In genomic region chr8:108694516-108694915, GRCm38 (mm10) we compare ENCODE assay signal across 24 mouse cellular contexts.
DNase-seq lines count a peak whose midpoint lies in the region; ATAC-seq lines count a peak whose summit lies in the region.
"Had no signal": no experiment of that assay in that cellular context is flagged by ENCODE, and none has a peak within 500 bp of the region (broad histone marks: within the 10 kb centered on the region; RNA-seq: fewer than 3 reads in every experiment).

No protein-coding gene starts in this region.

- no peak overlapping the region for H3K4me3 ChIP-seq in embryonic facial prominence, embryonic 13.5 days
- H3K4me3 ChIP-seq in embryonic facial prominence, embryonic 10.5 days = no peak overlapping the region
- H3K4me3 ChIP-seq in hindbrain, embryonic 13.5 days = no peak overlapping the region
- H3K4me3 ChIP-seq in hindbrain, embryonic 10.5 days = no peak overlapping the region
- H3K4me3 ChIP-seq in midbrain, embryonic 11.5 days (ENCODE audit: low read depth, low read length) = no peak overlapping the region
- H3K4me3 ChIP-seq in midbrain, embryonic 13.5 days (replicated peaks) = no peak overlapping the region
- no peak overlapping the region for H3K4me3 ChIP-seq in midbrain, embryonic 15.5 days
- H3K4me3 ChIP-seq: megakaryocyte, embryonic 14.5 days had no signal

- peaks cover 62% of the 10 kb centered on the region for H3K4me1 ChIP-seq in embryonic facial prominence, embryonic 13.5 days
- peaks cover 81% of the 10 kb centered on the region for H3K4me1 ChIP-seq in embryonic facial prominence, embryonic 10.5 days
- peaks cover 66% of the 10 kb centered on the region for H3K4me1 ChIP-seq in hindbrain, embryonic 13.5 days (replicated peaks)
- H3K4me1 ChIP-seq in hindbrain, embryonic 10.5 days (replicated peaks) = peaks cover 70% of the 10 kb centered on the region
- peaks cover 51% of the 10 kb centered on the region for H3K4me1 ChIP-seq in midbrain, embryonic 11.5 days (ENCODE audit: control insufficient read depth, insufficient read depth, low read length)
- peaks cover 78% of the 10 kb centered on the region for H3K4me1 ChIP-seq in midbrain, embryonic 13.5 days (replicated peaks)
- peaks cover 79% of the 10 kb centered on the region for H3K4me1 ChIP-seq in midbrain, embryonic 15.5 days

- H3K27ac ChIP-seq in embryonic facial prominence, embryonic 13.5 days = no peak overlapping the region
- no peak overlapping the region for H3K27ac ChIP-seq in embryonic facial prominence, embryonic 10.5 days (replicated peaks)
- 0 out of 2 replicates have a peak overlapping the region, but pooled peaks have one; percentile 2 for H3K27ac ChIP-seq in hindbrain, embryonic 13.5 days
- no peak overlapping the region for H3K27ac ChIP-seq in hindbrain, embryonic 10.5 days
- no peak overlapping the region for H3K27ac ChIP-seq in midbrain, embryonic 11.5 days (ENCODE audit: low read depth, low read length)
- H3K27ac ChIP-seq in midbrain, embryonic 13.5 days = no peak overlapping the region
- peak overlapping the region; percentile 81; the same call in 1 of the 2 replicates for H3K27ac ChIP-seq in midbrain, embryonic 15.5 days
- H3K27ac ChIP-seq: forebrain, embryonic 10.5 days; forebrain, embryonic 15.5 days; heart, embryonic 15.5 days; kidney, postnatal 0 days; liver, embryonic 14.5 days; stomach, embryonic 15.5 days had no signal

- H3K9ac ChIP-seq in embryonic facial prominence, embryonic 13.5 days = no peak overlapping the region
- no peak overlapping the region for H3K9ac ChIP-seq in hindbrain, embryonic 13.5 days
- no peak overlapping the region for H3K9ac ChIP-seq in midbrain, embryonic 11.5 days (ENCODE audit: low read length)
- no peak overlapping the region for H3K9ac ChIP-seq in midbrain, embryonic 13.5 days (replicated peaks)
- no peak overlapping the region for H3K9ac ChIP-seq in midbrain, embryonic 15.5 days
- H3K9ac ChIP-seq: forebrain, embryonic 15.5 days; heart, embryonic 15.5 days; liver, embryonic 14.5 days; stomach, embryonic 15.5 days had no signal

- H3K9me3 ChIP-seq in embryonic facial prominence, embryonic 13.5 days = no peaks in the 10 kb centered on the region
- no peaks in the 10 kb centered on the region for H3K9me3 ChIP-seq in embryonic facial prominence, embryonic 10.5 days
- H3K9me3 ChIP-seq in hindbrain, embryonic 13.5 days = no peaks in the 10 kb centered on the region
- no peaks in the 10 kb centered on the region for H3K9me3 ChIP-seq in hindbrain, embryonic 10.5 days
- no peaks in the 10 kb centered on the region for H3K9me3 ChIP-seq in midbrain, embryonic 11.5 days (ENCODE audit: control insufficient read depth, low read length)
- H3K9me3 ChIP-seq in midbrain, embryonic 13.5 days = no peaks in the 10 kb centered on the region
- no peaks in the 10 kb centered on the region for H3K9me3 ChIP-seq in midbrain, embryonic 15.5 days
- H3K9me3 ChIP-seq: forebrain, embryonic 10.5 days; forebrain, embryonic 15.5 days; heart, embryonic 15.5 days; megakaryocyte, embryonic 14.5 days; stomach, embryonic 15.5 days had no signal

- WGBS in embryonic facial prominence, embryonic 13.5 days = 30% methylated on average over 6 of the region's 6 CpGs
- WGBS in embryonic facial prominence, embryonic 10.5 days = 30% methylated on average over 6 of the region's 6 CpGs
- WGBS in hindbrain, embryonic 13.5 days = 44% methylated on average over 6 of the region's 6 CpGs
- WGBS in hindbrain, embryonic 10.5 days = 32% methylated on average over 6 of the region's 6 CpGs
- WGBS in midbrain, embryonic 11.5 days = 30% methylated on average over 6 of the region's 6 CpGs
- WGBS in midbrain, embryonic 13.5 days = 35% methylated on average over 6 of the region's 6 CpGs
- 43% methylated on average over 6 of the region's 6 CpGs for whole genome bisulfite sequencing in midbrain, embryonic 15.5 days

- H3K36me3 ChIP-seq in embryonic facial prominence, embryonic 13.5 days = no peaks in the 10 kb centered on the region
- H3K36me3 ChIP-seq in embryonic facial prominence, embryonic 10.5 days (replicated peaks) = no peaks in the 10 kb centered on the region
- no peaks in the 10 kb centered on the region for H3K36me3 ChIP-seq in hindbrain, embryonic 13.5 days
- H3K36me3 ChIP-seq in hindbrain, embryonic 10.5 days = no peaks in the 10 kb centered on the region
- H3K36me3 ChIP-seq in midbrain, embryonic 11.5 days (ENCODE audit: control insufficient read depth, insufficient read depth, low read length) = no peaks in the 10 kb centered on the region
- no peaks in the 10 kb centered on the region for H3K36me3 ChIP-seq in midbrain, embryonic 13.5 days
- H3K36me3 ChIP-seq in midbrain, embryonic 15.5 days (replicated peaks) = no peaks in the 10 kb centered on the region
- H3K36me3 ChIP-seq: forebrain, embryonic 10.5 days; forebrain, embryonic 15.5 days; G1E; heart, embryonic 15.5 days; stomach, embryonic 15.5 days had no signal

- ATAC-seq in embryonic facial prominence, embryonic 13.5 days (ENCODE audit: insufficient number of reproducible peaks, insufficient read depth, low FRiP score, low TSS enrichment, low read depth) = no peak
- no peak for ATAC-seq in hindbrain, embryonic 13.5 days (ENCODE audit: low FRiP score)
- no peak for ATAC-seq in midbrain, embryonic 11.5 days (ENCODE audit: low FRiP score)
- no peak for ATAC-seq in midbrain, embryonic 13.5 days
- ATAC-seq in midbrain, embryonic 15.5 days (replicated peaks) = no peak
- ATAC-seq: forebrain, embryonic 15.5 days; intestine, embryonic 16.5 days; Patski had no signal

- DNase-seq in embryonic facial prominence, embryonic 10.5 days (ENCODE audit: low spot score) = no peak
- DNase-seq in hindbrain, embryonic 10.5 days (ENCODE audit: low spot score) = no peak
- peak; percentile 88 for DNase-seq in midbrain, embryonic 11.5 days (ENCODE audit: low spot score, missing footprints)
- DNase-seq in yolk sac, embryonic 10.5 days (ENCODE audit: low spot score) = no peak
- DNase-seq: cerebellum, adult 18-20 months; heart, postnatal 36 days; kidney, adult 8-10 months; liver; lung, adult 2 months; right cerebral cortex, postnatal 25 days had no signal

- H3K27me3 ChIP-seq in embryonic facial prominence, embryonic 13.5 days = peaks cover 54% of the 10 kb centered on the region
- H3K27me3 ChIP-seq in embryonic facial prominence, embryonic 10.5 days (replicated peaks; ENCODE audit: low read depth, poor library complexity, severe bottlenecking) = peaks cover 87% of the 10 kb centered on the region
- peaks cover 74% of the 10 kb centered on the region for H3K27me3 ChIP-seq in hindbrain, embryonic 13.5 days
- H3K27me3 ChIP-seq in hindbrain, embryonic 10.5 days (ENCODE audit: insufficient read depth, poor library complexity, severe bottlenecking) = peaks cover 93% of the 10 kb centered on the region
- peaks cover 49% of the 10 kb centered on the region for H3K27me3 ChIP-seq in midbrain, embryonic 11.5 days (ENCODE audit: control insufficient read depth, insufficient read depth, low read length)
- peaks cover 60% of the 10 kb centered on the region for H3K27me3 ChIP-seq in midbrain, embryonic 13.5 days
- H3K27me3 ChIP-seq in midbrain, embryonic 15.5 days (replicated peaks) = 0 out of 2 replicates have a peak, but pooled peaks cover 6% of the 10 kb centered on the region
- H3K27me3 ChIP-seq: Patski had no signal

- H3K4me2 ChIP-seq in embryonic facial prominence, embryonic 13.5 days = peak overlapping the region; percentile 82; the same call in 1 of the 2 replicates
- no peak overlapping the region for H3K4me2 ChIP-seq in hindbrain, embryonic 13.5 days
- H3K4me2 ChIP-seq in midbrain, embryonic 11.5 days = no peak overlapping the region
- H3K4me2 ChIP-seq in midbrain, embryonic 13.5 days (replicated peaks) = no peak overlapping the region
- no peak overlapping the region for H3K4me2 ChIP-seq in midbrain, embryonic 15.5 days

Comparison
In these comparisons a context has a peak if more than half of its experiments do, and no peak if none do; other contexts are left out.
1. H3K27ac ChIP-seq: peak in hindbrain, embryonic 13.5 days (single experiment) and midbrain, embryonic 15.5 days (single experiment); none in embryonic facial prominence, embryonic 13.5 days (single experiment), embryonic facial prominence, embryonic 10.5 days (single experiment), hindbrain, embryonic 10.5 days (single experiment), midbrain, embryonic 11.5 days (single experiment) and midbrain, embryonic 13.5 days (single experiment).